Mouse (Mus musculus) 3134 (cell line): Measurements from ENCODE around the gene Cryga.
"Not testable (repeated sequence)": the region's sequence is repeated elsewhere in the genome, so short reads cannot be mapped to it uniquely, and the experiment has no call there.

Source experiments
- DNase-seq: peaks from one replicate; pipeline ENCODE4 v3.0.0-alpha.2; 2011; ENCODE audit warnings: low spot score; ENCODE audit not compliant: insufficient read length; ENCODE audit errors: extremely low read depth

Gene Cryga

DNA sequence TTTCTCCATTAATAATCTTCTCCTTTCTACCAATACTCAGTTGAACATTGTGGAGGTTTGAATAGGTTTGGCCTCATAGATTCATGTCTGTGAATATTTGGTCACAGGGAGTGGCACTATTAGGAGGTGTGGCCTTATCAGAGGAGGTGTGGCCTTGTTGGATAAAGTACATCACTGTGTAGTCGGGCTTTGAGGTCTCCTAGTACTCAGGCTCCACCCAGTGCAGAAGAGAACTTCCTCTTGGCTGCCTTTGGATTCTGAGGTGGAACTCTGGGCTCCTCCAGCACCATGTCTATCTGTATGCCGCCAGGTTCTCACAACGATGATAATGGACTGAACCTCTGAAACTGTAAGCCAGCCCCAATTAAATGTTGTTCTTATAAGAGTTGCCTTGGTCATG, 6.2 kb downstream of the Cryga start:
- DNase-seq = no peak

DNA sequence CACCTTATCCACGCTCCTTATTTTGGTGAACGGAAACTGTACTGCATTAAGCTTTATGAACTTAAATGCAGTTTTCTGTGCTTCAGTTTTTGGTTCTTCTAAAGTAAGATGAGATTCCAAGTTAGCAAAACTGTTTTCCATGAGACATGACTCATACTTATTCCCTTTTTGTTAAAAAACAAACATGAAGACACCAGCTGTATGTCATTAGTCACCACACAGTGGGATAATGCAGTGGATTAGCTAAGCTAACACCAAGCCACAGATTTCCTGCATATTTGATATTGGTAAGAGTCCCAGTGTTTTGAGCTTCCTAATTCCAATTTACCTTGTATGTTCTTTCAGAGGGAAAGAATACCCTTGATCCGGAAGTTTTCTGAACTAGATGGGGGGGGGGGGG, 11.6 kb downstream of the Cryga start:
- DNase-seq = no peak

DNA sequence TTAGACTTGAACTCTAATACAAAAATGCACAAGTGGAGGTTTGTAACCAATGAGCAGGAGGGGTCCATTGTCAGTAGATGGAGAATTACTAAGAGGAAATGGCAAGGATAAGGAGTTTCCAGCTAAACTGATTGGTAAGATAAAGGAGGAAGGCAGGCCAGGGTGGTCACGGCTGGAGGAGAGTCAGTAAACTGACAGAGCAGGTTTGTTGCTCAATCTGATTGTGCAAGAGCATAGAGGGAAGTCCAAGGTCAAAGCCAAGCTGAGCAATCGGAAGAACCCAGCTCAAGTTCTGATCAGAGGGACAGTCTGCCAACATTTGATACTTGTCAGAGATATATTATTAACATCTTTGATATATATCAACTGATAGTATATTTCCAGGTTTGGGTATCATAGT, 12.8 kb downstream of the Cryga start:
- no peak for DNase-seq

DNA sequence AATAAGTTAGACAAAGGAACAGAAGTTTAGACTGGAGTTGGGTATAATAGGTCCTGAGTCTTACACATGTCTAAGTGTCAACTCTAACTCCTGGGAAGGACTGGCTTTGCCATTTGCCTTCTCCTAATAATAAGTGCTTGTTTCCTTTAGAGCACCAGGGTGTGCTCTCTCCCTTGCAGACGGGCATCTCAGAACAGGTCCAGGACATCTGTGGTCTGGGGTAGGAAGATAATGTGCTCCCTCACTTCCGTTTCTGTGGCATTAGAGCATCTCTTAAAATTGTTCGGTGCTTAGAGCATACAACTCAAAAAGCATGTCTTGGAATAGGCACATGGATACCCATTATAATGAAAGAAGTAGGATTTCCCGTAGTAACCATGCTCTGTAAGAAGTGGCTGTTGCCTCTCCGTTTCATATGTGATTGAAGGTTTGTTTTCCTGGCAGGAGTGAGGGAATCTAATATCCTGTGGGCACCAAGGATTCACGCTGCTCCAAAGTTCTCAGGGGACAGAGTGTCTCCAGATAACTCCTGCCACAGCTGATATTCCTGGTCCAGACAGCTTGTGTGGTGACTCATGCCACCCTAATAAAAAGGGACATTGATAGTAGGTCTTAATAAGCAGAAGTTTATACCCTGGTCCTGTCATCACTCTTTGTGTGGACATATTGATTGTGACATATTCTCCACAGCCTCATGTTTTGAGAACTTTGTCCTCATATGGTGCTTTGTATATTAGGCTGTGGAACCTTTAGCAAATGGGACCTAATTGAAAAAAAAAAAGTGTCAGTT, 14.4 kb downstream of the Cryga start:
- DNase-seq = no peak

DNA sequence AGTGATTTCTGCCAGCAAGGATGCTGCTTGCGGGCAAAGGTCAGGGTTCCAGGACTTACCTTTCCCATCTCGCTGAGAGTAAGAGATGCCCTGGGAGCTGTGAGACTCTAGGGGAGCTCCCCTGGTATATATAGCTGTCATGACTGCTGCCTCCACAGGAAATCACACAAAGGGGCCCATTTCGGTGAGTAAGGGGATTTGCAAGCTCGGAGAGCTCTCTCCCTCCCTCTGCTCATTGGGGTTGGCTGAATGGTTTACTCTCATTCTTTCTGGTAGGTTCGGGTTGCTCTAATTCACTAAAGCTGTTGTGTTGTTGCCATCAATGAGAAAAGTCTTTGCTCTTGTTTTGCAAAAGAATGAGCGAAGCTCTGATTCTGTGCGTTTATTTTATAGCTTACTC, 21.0 kb downstream of the Cryga start, which contains the start of gene Crygb:
TSS of gene Crygb (minus strand) at position 101 of the 400 bp plus-strand sequence.
- no peak for DNase-seq

- no peak for DNase-seq
These were observed 27.6 kb downstream of the Cryga start for GRCm38 (mm10) chr1:65075607-65076006.

DNA sequence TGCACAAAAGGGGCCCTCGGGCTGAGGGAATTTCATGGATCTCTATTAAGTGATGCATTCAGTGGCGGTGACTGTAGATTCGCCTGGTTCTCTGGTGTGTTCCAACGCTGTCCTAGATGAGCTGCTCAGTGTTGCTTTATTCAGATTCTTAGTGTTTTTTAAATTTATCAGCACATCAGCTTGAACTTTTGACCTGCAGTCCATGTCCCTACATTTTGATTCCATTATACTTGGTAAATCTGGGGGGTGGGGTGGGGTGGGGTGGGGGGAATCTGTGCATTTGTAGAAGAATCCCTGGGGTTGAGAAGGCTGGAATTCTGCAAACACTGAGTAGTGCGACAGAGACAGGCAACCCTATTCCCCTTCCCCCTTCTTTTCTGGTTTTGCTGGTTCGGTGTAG, 29.6 kb downstream of the Cryga start, which contains the start of gene Crygc:
TSS of gene Crygc (minus strand) at position 101 of the 400 bp plus-strand sequence.
- DNase-seq = no peak

- DNase-seq = no peak
These were observed 35.3 kb downstream of the Cryga start for GRCm38 (mm10) chr1:65067842-65068241.

GRCm38 (mm10) chr1:65064201-65064600, 39.0 kb downstream of the Cryga start:
- no peak for DNase-seq

DNA sequence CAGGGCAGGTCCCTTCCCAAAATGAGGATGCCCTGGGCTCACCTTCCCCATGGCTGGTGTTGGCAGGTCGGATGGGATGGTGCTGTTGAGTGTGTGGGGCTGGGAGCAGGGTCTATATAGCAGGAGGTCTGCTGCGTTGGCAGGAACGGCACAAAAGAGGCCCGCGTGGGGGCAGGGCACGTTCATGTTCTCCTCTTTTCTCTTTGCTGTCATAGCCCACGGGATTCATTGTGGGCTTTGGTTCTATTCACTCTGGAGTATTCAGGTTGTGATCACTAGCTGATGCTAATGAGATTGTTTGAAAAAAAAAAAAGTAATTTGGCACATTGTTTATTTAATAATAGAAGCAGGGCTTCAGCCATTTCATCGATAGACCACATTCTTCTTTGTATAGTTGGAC, 39.8 kb downstream of the Cryga start, which contains the start of gene Crygd:
TSS of gene Crygd (minus strand) at position 101 of the 400 bp plus-strand sequence.
- no peak for DNase-seq

DNA sequence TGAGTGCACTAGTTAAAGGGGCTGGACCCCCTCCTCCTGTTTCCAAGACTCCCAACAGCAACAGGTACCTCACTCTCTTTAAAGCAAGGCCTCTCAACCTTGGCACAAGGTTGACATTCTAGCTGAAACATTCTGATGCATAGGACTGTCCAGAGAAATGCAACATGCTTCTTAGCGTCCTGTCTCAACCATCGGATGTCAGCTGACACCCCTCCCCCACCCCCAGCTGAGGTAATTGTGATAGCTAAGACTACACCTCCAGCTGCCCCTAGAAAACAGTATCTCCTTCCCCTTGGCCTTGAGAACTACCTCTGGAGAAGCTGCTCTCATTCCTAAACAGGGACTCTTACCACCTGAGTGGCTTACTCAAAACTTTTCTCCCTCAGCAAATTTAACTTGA, 51.0 kb downstream of the Cryga start:
- no peak for DNase-seq

GRCm38 (mm10) chr1:65051696-65052095, 51.5 kb downstream of the Cryga start:
- DNase-seq = no peak

DNA sequence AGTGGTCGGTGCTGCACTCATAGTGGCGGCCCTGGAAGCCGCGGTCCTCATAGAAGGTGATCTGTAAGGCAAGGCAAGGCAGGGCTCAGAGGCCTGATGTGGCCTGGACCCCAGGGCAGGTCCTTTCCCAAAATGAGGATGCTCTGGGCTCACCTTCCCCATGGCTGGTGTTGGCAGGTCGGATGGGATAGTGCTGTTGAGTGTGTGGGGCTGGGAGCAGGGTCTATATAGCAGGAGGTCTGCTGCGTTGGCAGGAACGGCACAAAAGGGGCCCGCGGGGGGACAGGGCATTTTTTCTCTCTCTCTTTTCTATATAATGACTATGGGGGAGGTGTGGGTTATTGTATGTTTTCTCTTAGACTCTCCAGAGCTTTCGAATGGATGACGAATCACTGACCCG, 52.2 kb downstream of the Cryga start, which contains the start of gene Cryge:
TSS of gene Cryge (minus strand) at position 198 of the 400 bp plus-strand sequence.
- DNase-seq = not testable (repeated sequence)
